Mouse (Mus musculus): ENCODE data around the gene Tbc1d9b.
"Not testable (repeated sequence)": the region's sequence is repeated elsewhere in the genome, so short reads cannot be mapped to it uniquely, and the experiment has no call there.

The Tbc1d9b gene

DNA sequence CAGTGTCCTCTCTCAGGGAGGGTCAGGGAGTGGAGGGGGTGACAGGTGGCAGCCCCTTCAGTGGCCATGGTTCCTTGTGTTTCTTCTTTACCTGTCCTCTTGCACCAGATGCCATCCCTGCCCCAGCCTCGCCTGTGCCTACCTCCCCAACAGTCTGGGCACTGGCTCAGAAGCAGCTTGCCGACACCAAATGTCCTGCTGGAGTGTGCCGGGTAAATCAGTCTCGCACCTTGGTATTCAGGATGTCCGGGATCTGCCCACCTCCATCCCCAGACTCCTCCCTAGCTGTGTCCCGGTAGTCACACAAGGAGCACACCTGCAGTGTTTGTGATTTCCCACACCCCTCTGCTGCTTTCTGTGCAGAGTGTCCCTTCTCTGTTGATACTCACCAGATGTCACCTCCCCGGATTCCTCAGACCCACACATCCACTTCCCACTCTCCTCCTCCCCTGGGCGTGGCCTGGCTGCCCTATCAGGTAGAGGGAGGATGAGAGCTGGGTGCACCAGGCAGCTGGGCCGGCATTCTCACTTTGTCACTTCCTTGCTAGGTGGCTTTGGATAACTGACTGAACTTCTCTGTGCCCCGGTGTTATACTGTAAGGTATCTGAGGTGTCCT is 7.1 kb downstream of the Tbc1d9b start:
- no peak for DNase-seq (ENCODE audit: low spot score in 2 of 2)

DNA sequence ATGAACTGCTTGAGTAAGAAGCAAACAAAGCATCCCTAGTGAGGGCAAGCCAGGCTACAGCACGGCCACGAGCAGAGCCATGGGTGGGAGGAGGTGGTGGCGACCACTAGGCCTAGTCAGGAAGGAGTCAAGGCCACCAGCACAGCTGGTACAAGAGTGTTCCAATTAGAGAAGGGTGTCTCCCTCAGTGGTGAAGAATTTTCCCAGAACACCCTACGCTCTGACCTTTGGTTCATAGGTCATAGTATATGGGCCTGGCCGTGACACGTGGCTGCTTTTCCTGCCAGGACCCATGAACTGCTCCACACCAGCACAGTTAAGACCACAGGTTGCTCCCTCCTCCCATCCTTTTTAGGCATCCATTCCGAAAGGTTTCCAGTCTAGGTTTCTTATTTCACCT is 8.4 kb downstream of the Tbc1d9b start:
- DNase-seq (ENCODE audit: low spot score in 2 of 2) = no peak

- no peak for DNase-seq (ENCODE audit: low spot score in 2 of 2)
Observed at GRCm38 (mm10) chr11:50145529-50145928, 14.3 kb downstream of the Tbc1d9b start.

DNA sequence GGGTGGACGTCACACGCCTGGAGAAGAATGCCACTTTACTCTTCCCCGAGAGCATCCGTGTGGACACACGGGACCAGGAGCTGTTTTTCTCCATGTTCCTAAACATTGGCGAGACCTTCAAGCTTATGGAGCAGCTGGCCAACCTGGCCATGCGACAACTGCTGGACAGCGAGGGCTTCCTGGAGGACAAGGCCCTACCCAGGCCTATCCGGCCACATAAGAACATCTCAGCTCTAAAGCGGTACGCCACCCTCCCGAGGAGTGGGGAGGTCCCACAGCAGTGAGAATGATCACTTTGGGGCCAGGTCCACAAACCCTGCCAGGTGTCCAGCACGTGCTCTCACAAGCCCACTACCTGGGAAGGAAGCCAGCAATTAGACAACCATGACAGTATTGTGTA is 14.9 kb downstream of the Tbc1d9b start:
- DNase-seq (ENCODE audit: low spot score in 2 of 2) = no peak

DNA sequence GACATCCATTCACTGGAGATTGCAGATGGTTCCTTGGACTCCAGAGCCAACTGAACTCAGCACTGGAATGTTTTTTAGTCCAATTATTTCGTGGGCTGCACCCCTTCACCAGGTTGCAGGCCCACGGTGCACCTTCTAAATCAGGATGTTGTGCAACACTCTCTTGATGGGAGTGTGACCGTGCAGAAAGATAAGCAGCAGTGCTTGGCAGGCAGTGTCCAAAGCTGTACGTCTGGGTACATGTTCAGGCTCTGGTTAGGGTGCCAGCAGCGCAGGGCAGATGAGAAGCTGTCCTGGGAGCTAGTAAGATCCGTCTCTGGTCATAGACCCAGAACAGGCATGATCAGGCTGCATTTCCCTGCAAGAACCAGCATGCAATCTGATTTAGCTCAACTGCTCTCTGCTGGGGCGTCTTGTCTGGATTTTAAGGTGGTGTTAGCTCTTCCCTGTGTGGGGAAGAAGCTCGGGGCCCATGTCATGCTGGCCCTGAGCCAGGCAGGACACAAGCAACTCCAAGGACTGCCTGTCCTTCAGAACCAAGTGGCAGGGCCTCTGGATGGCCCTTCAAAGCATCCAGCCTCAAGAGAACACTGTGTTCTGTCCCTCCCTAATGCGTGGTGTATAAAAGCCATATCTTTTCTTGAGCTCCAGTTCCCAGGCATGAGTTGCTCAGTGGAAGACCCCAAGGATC is 16.2 kb downstream of the Tbc1d9b start:
- DNase-seq (ENCODE audit: low spot score in 2 of 2) = no peak

DNA sequence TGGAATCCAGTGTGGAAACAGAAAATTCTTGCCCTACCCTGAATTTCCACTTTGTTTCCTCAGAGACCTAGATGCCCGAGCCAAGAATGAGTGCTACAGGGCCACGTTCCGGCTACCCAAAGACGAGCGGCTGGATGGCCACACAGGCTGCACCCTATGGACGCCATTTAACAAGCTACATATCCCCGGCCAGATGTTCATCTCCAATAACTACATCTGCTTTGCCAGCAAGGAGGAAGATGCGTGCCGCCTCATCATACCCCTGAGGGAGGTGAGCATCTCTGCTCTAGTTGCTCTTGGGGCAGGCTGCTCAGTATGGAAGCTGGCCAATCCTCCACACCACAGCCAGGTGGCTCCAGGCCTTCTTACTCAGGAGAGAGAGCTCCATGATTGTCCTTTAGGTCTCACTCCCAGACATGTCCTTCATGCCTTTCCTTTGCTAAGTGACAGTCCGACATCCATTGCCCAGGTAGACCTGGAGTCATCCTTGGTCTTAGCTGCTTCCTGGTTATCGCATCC is 16.8 kb downstream of the Tbc1d9b start:
- no peak for DNase-seq (ENCODE audit: low spot score in 2 of 2)

DNA sequence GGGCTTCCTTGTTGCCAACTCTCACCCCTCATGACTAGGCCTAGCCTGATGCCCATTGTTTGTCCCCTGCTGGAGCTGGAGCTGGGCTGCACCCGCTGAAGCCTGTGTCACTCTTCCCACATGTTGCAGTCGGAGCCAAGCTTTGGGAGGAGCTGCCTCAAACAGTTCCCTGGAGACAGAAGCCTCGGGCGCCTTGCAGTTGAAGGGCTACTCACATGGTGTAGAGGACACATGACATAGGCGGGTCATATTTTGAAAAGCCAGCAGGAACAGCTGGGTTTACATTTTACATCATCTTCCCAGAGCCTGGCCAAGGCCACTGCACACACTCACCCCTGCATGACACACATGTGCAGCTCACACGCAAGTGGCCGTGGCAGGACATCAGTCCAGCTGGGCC is 18.0 kb downstream of the Tbc1d9b start:
- DNase-seq (ENCODE audit: low spot score in 2 of 2) = peak in 1 of 2 experiments; percentile 33

DNA sequence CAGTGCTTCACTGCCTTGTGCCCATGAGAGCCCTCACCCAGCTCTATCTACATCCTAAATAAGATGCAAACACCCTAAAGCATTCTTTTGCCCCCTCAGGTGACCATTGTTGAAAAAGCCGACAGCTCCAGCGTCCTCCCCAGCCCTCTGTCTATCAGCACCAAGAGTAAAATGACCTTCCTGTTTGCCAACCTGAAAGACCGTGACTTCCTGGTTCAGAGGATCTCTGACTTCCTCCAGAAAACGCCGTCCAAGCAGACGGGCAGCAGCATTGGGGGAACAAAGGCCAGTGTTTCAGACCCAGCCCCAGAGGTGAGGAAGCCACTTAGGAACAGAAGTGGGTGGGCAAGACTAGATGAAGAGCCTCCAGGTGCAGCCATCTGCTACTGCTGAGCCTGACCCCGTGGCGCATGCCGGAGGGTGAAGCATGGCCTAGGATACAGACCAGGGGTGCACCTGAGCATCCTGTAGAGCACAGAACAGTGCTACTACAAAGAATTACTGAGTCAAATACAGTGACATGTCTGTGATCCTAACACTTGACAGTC is 18.5 kb downstream of the Tbc1d9b start:
- no peak for DNase-seq (ENCODE audit: low spot score in 2 of 2)

GRCm38 (mm10) chr11:50151374-50151773 is 20.2 kb downstream of the Tbc1d9b start:
- no peak for DNase-seq (ENCODE audit: low spot score in 2 of 2)

DNA sequence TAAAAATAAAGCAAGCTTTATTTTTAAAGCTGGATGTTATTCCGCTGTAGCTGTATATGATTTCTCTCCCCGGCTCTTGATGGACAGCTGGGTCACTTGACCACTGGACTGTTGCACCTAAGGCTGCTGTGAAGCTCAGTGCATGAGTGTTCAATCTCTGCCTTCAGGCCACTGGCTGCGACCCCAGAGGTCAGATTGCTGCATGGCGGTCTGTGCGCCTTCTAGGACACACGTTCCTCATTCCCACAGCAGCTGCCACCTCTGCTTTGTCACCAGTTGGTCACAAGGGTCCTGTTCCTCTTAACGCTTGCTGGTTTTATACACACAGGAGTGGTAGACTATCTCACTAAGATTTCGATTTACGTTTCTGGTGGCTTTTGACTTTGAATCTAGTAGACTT is 23.0 kb downstream of the Tbc1d9b start:
- DNase-seq (ENCODE audit: low spot score in 2 of 2) = no peak

DNA sequence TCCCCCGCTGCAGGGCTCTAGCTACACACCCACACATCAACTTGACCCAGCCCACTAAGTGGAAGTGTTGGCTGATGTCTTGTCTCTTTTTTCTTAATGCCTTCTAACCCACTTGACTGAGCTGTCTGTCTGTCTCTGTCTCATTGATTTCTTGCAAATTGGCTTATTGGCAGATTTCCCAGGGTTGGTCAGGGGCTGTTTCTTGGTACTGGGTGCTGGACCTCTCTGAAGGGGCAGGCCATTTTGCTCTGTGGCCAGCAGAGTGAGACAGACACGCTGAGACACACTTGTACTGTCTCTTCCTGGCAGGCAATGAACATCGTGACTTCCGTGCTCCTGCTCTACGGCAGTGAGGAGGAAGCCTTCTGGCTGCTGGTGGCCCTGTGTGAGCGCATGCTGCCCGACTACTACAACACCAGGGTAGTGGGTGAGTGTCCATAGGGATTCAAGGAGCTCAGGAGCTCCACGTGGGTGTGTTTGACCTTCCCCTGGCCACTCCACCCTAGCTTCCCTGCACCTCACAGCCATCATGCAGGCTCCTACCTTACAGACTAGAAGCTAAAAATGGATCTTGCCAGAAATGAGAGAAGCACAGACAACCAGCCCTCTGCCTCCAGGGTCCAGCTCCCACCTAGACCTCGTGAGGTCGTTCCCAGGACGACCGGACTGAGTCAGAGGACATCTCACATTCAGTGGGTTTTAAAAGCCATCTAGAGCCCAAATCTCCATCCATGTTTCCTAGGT is 23.8 kb downstream of the Tbc1d9b start:
- DNase-seq (ENCODE audit: low spot score in 2 of 2) = no peak

GRCm38 (mm10) chr11:50155785-50156184 is 24.6 kb downstream of the Tbc1d9b start:
- DNase-seq (ENCODE audit: low spot score in 2 of 2) = no peak

GRCm38 (mm10) chr11:50156725-50157258 is 25.6 kb downstream of the Tbc1d9b start:
- DNase-seq (ENCODE audit: low spot score in 2 of 2) = no peak

- no peak for DNase-seq (ENCODE audit: low spot score in 2 of 2)
Observed at GRCm38 (mm10) chr11:50158346-50158745, 27.1 kb downstream of the Tbc1d9b start.

DNA sequence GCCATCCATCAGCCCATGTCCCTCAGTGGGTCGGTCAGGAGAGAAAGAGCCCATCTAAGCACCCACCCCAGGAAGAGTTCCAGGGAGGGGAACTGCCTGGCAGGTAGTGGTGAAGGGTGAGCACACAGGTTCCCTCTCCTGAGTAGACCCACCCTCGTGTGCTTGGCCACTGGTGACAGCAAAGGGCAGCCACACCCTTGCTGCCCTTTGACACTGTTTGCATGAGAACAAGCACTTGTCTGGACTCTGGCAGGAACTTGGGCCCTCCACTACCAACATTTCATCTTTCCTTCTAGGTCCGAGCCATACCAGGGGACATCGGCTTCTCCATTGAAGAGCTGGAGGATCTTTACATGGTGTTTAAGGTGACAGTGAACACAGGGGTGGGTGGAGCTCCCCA is 28.2 kb downstream of the Tbc1d9b start:
- DNase-seq (ENCODE audit: low spot score in 2 of 2) = no peak

- DNase-seq (ENCODE audit: low spot score in 2 of 2) = peak in 1 of 2 experiments; percentile 55
Observed at GRCm38 (mm10) chr11:50161578-50162304, 30.5 kb downstream of the Tbc1d9b start.

- DNase-seq (ENCODE audit: low spot score in 2 of 2) = no peak
Observed at GRCm38 (mm10) chr11:50162338-50163050, 31.3 kb downstream of the Tbc1d9b start.

DNA sequence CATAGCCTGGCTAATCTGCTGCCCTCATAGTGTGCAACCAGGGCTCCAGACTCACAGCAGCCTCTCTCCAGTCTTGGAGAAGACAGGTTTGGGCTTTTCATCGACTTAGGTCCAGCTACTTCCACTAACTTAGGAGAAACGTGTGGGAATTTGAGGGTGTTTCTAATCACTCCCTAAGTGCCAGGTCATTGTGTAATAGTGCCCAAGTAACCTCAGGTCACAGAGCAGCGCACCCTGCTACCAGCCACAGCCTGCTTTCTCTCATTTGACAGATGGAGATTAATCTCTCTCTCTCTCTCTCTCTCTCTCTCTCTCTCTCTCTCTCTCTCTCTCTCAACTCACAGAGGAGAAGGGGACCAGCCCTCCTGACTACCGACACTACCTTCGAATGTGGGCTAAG is 37.2 kb downstream of the Tbc1d9b start:
- no peak for DNase-seq (ENCODE audit: low spot score in 2 of 2)

GRCm38 (mm10) chr11:50174111-50174729 is 43.0 kb downstream of the Tbc1d9b start, which contains the start of gene Mrnip:
Mrnip (plus strand) TSS chr11:50174444.
- not testable (repeated sequence) for DNase-seq (ENCODE audit: low spot score in 2 of 2)

GRCm38 (mm10) chr11:50174730-50175187 is 43.6 kb downstream of the Tbc1d9b start:
- DNase-seq (ENCODE audit: low spot score in 2 of 2) = peak; percentile 93 to 98

Measured in urinary bladder, postnatal 36 days (tissue).